Comparison of ENCODE assay signal across 20 mouse cellular contexts in genomic region chr1:151154131-151154530, GRCm38 (mm10). TPM values are rescaled to one million over a fixed set of nuclear protein-coding genes. Genes with fewer than 3 reads are reported as not detected.
"Had no signal": no experiment of that assay in that cellular context is flagged by ENCODE, and none has a peak within 500 bp of the region (broad histone marks: within the 10 kb centered on the region; RNA-seq: fewer than 3 reads in every experiment).

No protein-coding gene starts in this region.

RNA-seq across cellular contexts. Expression of gene Gm47985, which starts 28.2 kb away (rescaled TPM):
- polyA plus RNA-seq: cerebellum, adult 2 months; cortical plate, adult 2 months; embryonic facial prominence, embryonic 13.5 days; embryonic facial prominence, embryonic 15.5 days; erythroblast, embryonic 14.5 days; forebrain, embryonic 14.5 days; forebrain, embryonic 15.5 days; forebrain, embryonic 16.5 days; forebrain, postnatal 0 days; frontal cortex, adult 2 months had no signal

RNA-seq across cellular contexts. Expression of gene Gm8947, which starts 38.0 kb away (rescaled TPM):
- polyA plus RNA-seq: cerebellum, adult 2 months; cortical plate, adult 2 months; embryonic facial prominence, embryonic 10.5 days; embryonic facial prominence, embryonic 13.5 days; embryonic facial prominence, embryonic 14.5 days; erythroblast, embryonic 14.5 days; forebrain, embryonic 12.5 days; forebrain, embryonic 13.5 days; forebrain, embryonic 14.5 days; forebrain, embryonic 15.5 days; forebrain, embryonic 16.5 days; forebrain, postnatal 0 days; frontal cortex, adult 2 months; heart, adult 2 months had no signal

RNA-seq across cellular contexts. Expression of gene Gm47995, which starts 44.1 kb away (rescaled TPM):
- polyA plus RNA-seq: cerebellum, adult 2 months; cortical plate, adult 2 months; embryonic facial prominence, embryonic 10.5 days; embryonic facial prominence, embryonic 11.5 days; embryonic facial prominence, embryonic 12.5 days; embryonic facial prominence, embryonic 13.5 days; embryonic facial prominence, embryonic 15.5 days; erythroblast, embryonic 14.5 days; forebrain, embryonic 10.5 days; forebrain, embryonic 11.5 days; forebrain, embryonic 12.5 days; forebrain, embryonic 13.5 days; forebrain, embryonic 14.5 days; forebrain, embryonic 15.5 days; forebrain, embryonic 16.5 days; forebrain, postnatal 0 days; frontal cortex, adult 2 months; heart, adult 2 months had no signal

RNA-seq across cellular contexts. Expression of gene 3110040M04Rik, which starts 49.8 kb away (rescaled TPM):
- polyA plus RNA-seq: cerebellum, adult 2 months; cortical plate, adult 2 months; embryonic facial prominence, embryonic 10.5 days; embryonic facial prominence, embryonic 11.5 days; embryonic facial prominence, embryonic 12.5 days; embryonic facial prominence, embryonic 13.5 days; embryonic facial prominence, embryonic 14.5 days; embryonic facial prominence, embryonic 15.5 days; forebrain, embryonic 10.5 days; forebrain, embryonic 11.5 days; forebrain, embryonic 12.5 days; forebrain, embryonic 13.5 days; forebrain, embryonic 14.5 days; forebrain, embryonic 15.5 days; forebrain, embryonic 16.5 days; forebrain, postnatal 0 days; frontal cortex, adult 2 months; gonadal fat pad, adult 2 months; heart, adult 2 months had no signal

RNA-seq across cellular contexts. Expression of gene Gm47996, which starts 55.8 kb away (rescaled TPM):
- polyA plus RNA-seq: cerebellum, adult 2 months; cortical plate, adult 2 months; embryonic facial prominence, embryonic 10.5 days; embryonic facial prominence, embryonic 11.5 days; embryonic facial prominence, embryonic 12.5 days; embryonic facial prominence, embryonic 14.5 days; embryonic facial prominence, embryonic 15.5 days; erythroblast, embryonic 14.5 days; forebrain, embryonic 10.5 days; forebrain, embryonic 11.5 days; forebrain, embryonic 12.5 days; forebrain, embryonic 13.5 days; forebrain, embryonic 14.5 days; forebrain, embryonic 15.5 days; forebrain, embryonic 16.5 days; forebrain, postnatal 0 days; frontal cortex, adult 2 months; heart, adult 2 months had no signal
